Mouse (Mus musculus): ENCODE measurements around the gene Ywhag.

DNA sequence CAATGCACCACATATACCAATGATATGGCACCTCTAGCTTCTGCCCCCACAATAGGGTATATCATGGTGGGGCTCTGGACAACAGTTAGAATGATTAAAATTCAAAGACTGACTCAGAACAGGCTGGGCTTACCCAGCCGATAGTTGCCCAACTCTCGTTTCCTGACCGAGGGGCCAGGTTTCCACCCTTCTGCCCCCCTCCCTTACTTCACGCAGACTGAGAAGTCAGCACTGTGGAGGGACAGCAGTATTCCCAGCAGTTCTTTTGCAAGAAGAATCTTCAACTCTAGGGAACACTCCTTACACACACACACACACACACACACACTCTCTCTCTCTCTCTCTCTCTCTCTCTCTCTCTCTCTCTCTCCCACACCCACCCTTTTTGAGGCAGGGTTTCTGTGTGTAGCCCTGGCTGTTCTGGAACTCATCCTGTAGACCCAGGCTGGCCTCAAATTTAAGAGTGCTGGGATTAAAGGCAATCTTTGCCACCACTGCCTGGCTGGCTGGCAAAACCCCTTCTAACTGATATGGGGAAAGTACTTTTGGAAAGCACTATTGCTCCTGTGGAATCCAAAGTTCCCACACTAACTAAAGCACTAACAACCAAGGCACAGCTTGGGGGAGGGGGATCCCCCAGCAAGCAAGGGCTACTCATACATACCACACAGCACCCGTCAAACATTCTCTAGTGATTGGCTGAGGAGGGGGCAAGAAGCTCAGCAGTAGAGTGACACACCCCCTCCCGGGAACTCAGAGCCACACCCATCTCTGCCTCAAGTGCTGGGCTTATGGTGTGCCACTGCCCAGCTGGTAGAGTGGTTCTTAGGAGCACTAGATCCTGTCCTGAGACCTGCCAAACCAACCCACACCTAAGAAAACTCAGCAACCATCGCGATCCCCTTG is 28.8 kb downstream of the Ywhag start:
- TF ChIP-seq POLR2A (IDR thresholded peaks at IDR 0.05; ENCODE audit: control insufficient read depth, extremely low read depth, insufficient read depth, low read length, poor library complexity) (no peak), CTCF (IDR thresholded peaks at IDR 0.05; ENCODE audit: borderline replicate concordance, control insufficient read depth, extremely low read depth, insufficient read depth, low read length, poor library complexity) (no peak)
